9 mouse cellular contexts compared by ENCODE assay signal in the genomic region with DNA sequence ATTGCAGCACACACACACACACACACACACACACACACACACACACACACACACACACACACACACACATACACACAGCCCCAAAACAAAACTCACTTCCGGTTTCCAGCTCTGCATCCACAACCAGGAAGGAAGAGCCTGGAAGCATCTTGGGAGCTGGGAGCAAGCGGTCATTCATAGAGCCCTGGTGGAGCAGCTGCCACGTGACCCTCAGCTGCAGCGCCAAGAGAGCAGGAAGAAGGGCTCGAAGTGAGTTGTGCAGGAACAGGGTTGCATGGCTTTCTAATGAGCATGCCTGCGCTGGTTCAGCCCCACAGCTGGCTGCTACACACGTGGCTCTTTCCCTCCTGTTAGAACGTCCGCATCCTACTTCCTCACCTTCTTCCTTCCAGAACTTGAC. TPM values are rescaled to one million over a fixed set of nuclear protein-coding genes. Genes with fewer than 3 reads are reported as not detected.
A peak's percentile ranks its signal among the peaks of the same experiment; 100 is the strongest.
DNase-seq lines count a peak whose midpoint lies in the region; ATAC-seq lines count a peak whose summit lies in the region.
"Had no signal": no experiment of that assay in that cellular context is flagged by ENCODE, and none has a peak within 500 bp of the region (broad histone marks: within the 10 kb centered on the region; RNA-seq: fewer than 3 reads in every experiment).

No protein-coding gene starts in this region.

- H3K4me1 ChIP-seq in heart, embryonic 16.5 days (ENCODE audit: control insufficient read depth, insufficient read depth, low read length), result peaks cover 33% of the 10 kb centered on the region
- peaks cover 20% of the 10 kb centered on the region for H3K4me1 ChIP-seq in limb, embryonic 11.5 days (ENCODE audit: control insufficient read depth, insufficient read depth, low read length)

- peak; percentile 41 for DNase-seq in CD4-positive helper T cell, adult 2 months (ENCODE audit: low read depth, low spot score)
- DNase-seq in ZHBTc4 (ENCODE audit: low read depth, low spot score) (peak; percentile 55), liver (no peak)
- DNase-seq in limb, embryonic 11.5 days (ENCODE audit: low spot score), result peak; percentile 56
- DNase-seq in cerebellum, postnatal 10 days, result no peak
- DNase-seq in spleen, adult 12 weeks (ENCODE audit: low spot score), result no peak
- no peak for DNase-seq in layer of hippocampus, adult 9-11 months

- H3K9ac ChIP-seq in heart, embryonic 16.5 days (ENCODE audit: low read length), result no peak overlapping the region
- H3K9ac ChIP-seq in limb, embryonic 11.5 days (ENCODE audit: low read length), result no peak overlapping the region
- H3K9ac ChIP-seq: hindbrain, embryonic 15.5 days had no signal

- 54% methylated on average over 9 of the region's 9 CpGs for WGBS in heart, embryonic 16.5 days
- 27% methylated on average over 9 of the region's 9 CpGs for WGBS in limb, embryonic 11.5 days

- no peaks in the 10 kb centered on the region for H3K9me3 ChIP-seq in heart, embryonic 16.5 days (replicated peaks; ENCODE audit: control insufficient read depth, low read length)
- no peaks in the 10 kb centered on the region for H3K9me3 ChIP-seq in limb, embryonic 11.5 days (ENCODE audit: control insufficient read depth, low read length)
- H3K9me3 ChIP-seq: hindbrain, embryonic 15.5 days had no signal

- H3K27me3 ChIP-seq in heart, embryonic 16.5 days (ENCODE audit: control insufficient read depth, insufficient read depth, low read length), result no peaks in the 10 kb centered on the region
- H3K27me3 ChIP-seq in limb, embryonic 11.5 days (ENCODE audit: control insufficient read depth, insufficient read depth, low read length), result no peaks in the 10 kb centered on the region
- H3K27me3 ChIP-seq: hindbrain, embryonic 15.5 days had no signal

- H3K4me2 ChIP-seq in heart, embryonic 16.5 days (ENCODE audit: low read depth, low read length), result peak overlapping the region; percentile 21
- H3K4me2 ChIP-seq in limb, embryonic 11.5 days (ENCODE audit: low read depth, severe bottlenecking), result no peak overlapping the region
- H3K4me2 ChIP-seq: hindbrain, embryonic 15.5 days had no signal

- no peak overlapping the region for H3K4me3 ChIP-seq in heart, embryonic 16.5 days (ENCODE audit: low read length)
- H3K4me3 ChIP-seq in limb, embryonic 11.5 days (ENCODE audit: low read depth, low read length), result no peak overlapping the region
- H3K4me3 ChIP-seq: hindbrain, embryonic 15.5 days had no signal

- ATAC-seq in heart, embryonic 16.5 days (replicated peaks; ENCODE audit: extremely low read depth, insufficient read depth, low FRiP score), result no peak
- no peak for ATAC-seq in limb, embryonic 11.5 days (ENCODE audit: insufficient number of reproducible peaks, low FRiP score, low TSS enrichment, low read depth)

- no peaks in the 10 kb centered on the region for H3K36me3 ChIP-seq in heart, embryonic 16.5 days (ENCODE audit: control insufficient read depth, insufficient read depth)
- H3K36me3 ChIP-seq in limb, embryonic 11.5 days (ENCODE audit: control insufficient read depth, insufficient read depth, low read length), result no peaks in the 10 kb centered on the region
- H3K36me3 ChIP-seq: hindbrain, embryonic 15.5 days had no signal

- H3K27ac ChIP-seq in heart, embryonic 16.5 days (ENCODE audit: low read length), result 0 out of 2 replicates have a peak overlapping the region, but pooled peaks have one; percentile 15
- H3K27ac ChIP-seq in limb, embryonic 11.5 days (replicated peaks; ENCODE audit: low read depth, low read length), result no peak overlapping the region

RNA-seq across cellular contexts. Expression of a gene that starts 25.3 kb away (rescaled TPM):
- polyA plus RNA-seq in heart, embryonic 16.5 days (2015; fragmentation: Nextera tagmentation; extraction: Ambion mirVana), result 1.4 TPM in 1 of 2 replicates, not detected in the other
- polyA plus RNA-seq in limb, embryonic 11.5 days (2014; fragmentation: Nextera tagmentation; extraction: Ambion mirVana), result 1.9 TPM in 1 of 2 replicates, not detected in the other

RNA-seq across cellular contexts. Expression of a gene that starts 40.5 kb away (rescaled TPM):
- 12.4 and 12.7 TPM in 2 replicates for polyA plus RNA-seq in heart, embryonic 16.5 days (2015; fragmentation: Nextera tagmentation; extraction: Ambion mirVana)
- polyA plus RNA-seq in limb, embryonic 11.5 days (2014; fragmentation: Nextera tagmentation; extraction: Ambion mirVana), result 23.1 and 24.2 TPM in 2 replicates

Comparison
In these comparisons a context has a peak if more than half of its experiments do, and no peak if none do; other contexts are left out.
1. DNase-seq: peak in CD4-positive helper T cell, adult 2 months (single experiment), ZHBTc4 (single experiment) and limb, embryonic 11.5 days (single experiment); none in cerebellum, postnatal 10 days (0 of 2), spleen, adult 12 weeks (single experiment), liver (single experiment) and layer of hippocampus, adult 9-11 months (single experiment).